Mouse (Mus musculus): Measurements from ENCODE around the gene Nudt22. TPM values are rescaled to one million over a fixed set of nuclear protein-coding genes. Genes with fewer than 3 reads are reported as not detected.
A peak's percentile ranks its signal among the peaks of the same experiment; 100 is the strongest.

The Nudt22 gene
- polyA plus RNA-seq, 1 experiment, result 18.2 TPM

DNA sequence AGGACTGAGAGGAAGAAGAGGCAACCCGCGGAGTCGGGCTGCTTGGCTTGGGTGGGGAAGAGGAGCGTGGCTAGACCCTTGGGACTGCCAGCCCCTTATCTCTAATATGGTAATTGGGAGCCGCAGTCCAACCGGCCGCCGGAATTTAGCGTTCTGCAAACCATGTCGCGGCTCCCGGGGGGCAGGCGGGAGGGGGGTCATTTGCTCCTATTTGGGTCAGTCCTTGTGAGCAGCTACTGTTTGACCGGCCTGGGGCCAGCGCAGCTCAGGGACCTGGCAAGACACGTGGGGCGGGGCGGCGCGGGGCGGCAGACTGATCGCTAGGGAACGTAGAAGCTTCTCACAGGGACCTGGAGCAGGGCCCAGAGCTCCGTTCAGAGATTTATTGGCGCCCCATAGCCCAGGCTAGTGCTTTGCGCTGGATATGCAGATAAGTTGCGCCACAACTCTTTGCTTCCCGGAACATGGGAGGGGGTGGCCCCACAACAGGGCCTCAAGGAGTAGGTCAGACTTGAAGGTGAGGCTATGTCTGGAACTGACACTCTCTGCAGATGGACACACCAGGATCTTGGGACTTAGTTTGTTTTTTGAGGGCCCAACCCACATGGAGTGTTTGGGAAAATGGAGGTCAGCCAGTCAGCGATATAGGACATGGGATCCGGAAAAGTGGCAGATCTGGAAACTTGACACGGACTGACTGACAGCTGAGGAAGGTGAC, 43.8 kb downstream of the Nudt22 start:
- peak overlapping the region; percentile 46 for H3K4me3 ChIP-seq (ENCODE audit: insufficient read depth, poor library complexity, severe bottlenecking)
- peaks cover 30% of the 10 kb centered on the region for H3K36me3 ChIP-seq (ENCODE audit: control insufficient read depth, insufficient read depth)
- TF ChIP-seq MYOD1 (IDR thresholded peaks at IDR 0.05; ENCODE audit: control insufficient read depth, insufficient read length, low read depth) (no peak), CEBPB (IDR thresholded peaks at IDR 0.05; ENCODE audit: low read depth) (peak; percentile 3)
- H3ac ChIP-seq (ENCODE audit: control insufficient read depth, insufficient read length, low read depth), result peak overlapping the region; percentile 52
- H3K79me2 ChIP-seq (ENCODE audit: control insufficient read depth, insufficient read depth), result no peaks in the 10 kb centered on the region
- H3K27me3 ChIP-seq (ENCODE audit: control insufficient read depth, insufficient read depth, insufficient read length), result no peaks in the 10 kb centered on the region
- H3K79me3 ChIP-seq (ENCODE audit: low read depth), result no peaks in the 10 kb centered on the region

DNA sequence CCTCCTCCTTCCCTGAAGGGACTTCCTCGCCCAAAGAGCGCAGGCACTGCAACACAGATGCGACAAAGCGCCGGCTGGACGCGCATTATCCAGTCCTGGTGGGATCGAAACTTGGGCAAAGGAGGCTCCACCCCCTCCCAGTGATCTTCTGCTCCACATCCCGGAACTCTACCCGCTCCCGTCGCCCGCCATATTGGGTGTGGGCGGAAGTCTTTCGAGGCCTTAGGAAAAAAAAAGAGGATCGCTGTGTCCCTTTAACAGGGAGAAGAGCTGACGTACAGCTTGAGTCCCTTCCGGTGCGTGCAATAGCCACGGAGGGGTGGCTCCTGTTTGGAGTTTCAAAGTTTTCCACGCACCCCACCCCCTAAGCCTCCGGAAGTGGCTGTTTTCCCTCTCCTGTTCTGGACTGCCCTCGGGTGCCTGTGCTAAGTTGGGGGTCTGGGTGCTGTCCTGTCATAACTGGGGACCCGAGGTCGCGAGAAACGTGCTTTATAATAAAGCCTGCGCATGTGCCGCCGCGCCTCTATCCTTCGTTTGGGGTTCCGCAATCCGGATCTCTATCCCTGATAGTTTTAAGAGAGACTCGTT, 44.4 kb downstream of the Nudt22 start:
- Histone ChIP-seq H3K27me3 (ENCODE audit: control insufficient read depth, insufficient read depth, insufficient read length) (no peaks in the 10 kb centered on the region), H3ac (ENCODE audit: control insufficient read depth, insufficient read length, low read depth) (peak overlapping the region; percentile 92), H3K4me3 (ENCODE audit: insufficient read depth, poor library complexity, severe bottlenecking) (peak overlapping the region; percentile 46), H3K79me2 (ENCODE audit: control insufficient read depth, insufficient read depth) (no peaks in the 10 kb centered on the region), H3K36me3 (ENCODE audit: control insufficient read depth, insufficient read depth) (peaks cover 29% of the 10 kb centered on the region), H3K79me3 (ENCODE audit: low read depth) (no peaks in the 10 kb centered on the region)
- TF ChIP-seq CTCF (IDR thresholded peaks at IDR 0.05; ENCODE audit: control insufficient read depth, insufficient read depth, insufficient read length), result no peak
- peak; percentile 89 for TF ChIP-seq MAX (IDR thresholded peaks at IDR 0.05)

DNA sequence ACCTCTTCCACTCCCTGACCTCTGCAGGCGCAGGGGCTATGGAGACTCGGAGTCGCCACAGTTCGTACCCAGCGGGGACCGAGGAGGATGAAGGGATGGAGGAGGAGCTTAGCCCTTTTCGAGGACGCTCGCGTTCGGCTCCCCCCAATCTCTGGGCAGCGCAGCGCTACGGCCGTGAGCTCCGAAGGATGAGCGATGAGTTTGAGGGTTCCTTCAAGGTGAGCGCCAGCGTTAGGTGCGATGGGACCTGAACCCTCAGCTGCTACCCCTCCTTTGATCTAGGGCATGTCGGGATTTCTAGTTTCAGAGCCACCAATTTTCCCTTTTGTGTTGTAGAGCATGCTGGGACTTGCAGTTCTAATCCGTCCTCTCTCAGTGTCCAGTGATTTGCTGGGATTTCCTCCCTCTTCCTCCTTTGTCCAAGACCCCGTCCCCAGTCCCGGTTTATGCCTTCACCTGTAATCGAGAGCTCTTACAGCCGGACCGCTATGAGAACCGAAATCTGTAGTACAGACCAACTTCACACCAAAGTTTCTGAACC, 45.2 kb downstream of the Nudt22 start:
- Histone ChIP-seq H3K4me3 (ENCODE audit: insufficient read depth, poor library complexity, severe bottlenecking) (peak overlapping the region; percentile 46), H3K79me3 (ENCODE audit: low read depth) (no peaks in the 10 kb centered on the region), H3K27me3 (ENCODE audit: control insufficient read depth, insufficient read depth, insufficient read length) (no peaks in the 10 kb centered on the region), H3K36me3 (ENCODE audit: control insufficient read depth, insufficient read depth) (peaks cover 29% of the 10 kb centered on the region), H3K79me2 (ENCODE audit: control insufficient read depth, insufficient read depth) (no peaks in the 10 kb centered on the region), H3ac (ENCODE audit: control insufficient read depth, insufficient read length, low read depth) (peak overlapping the region; percentile 92)
- TF ChIP-seq MYOD1 (IDR thresholded peaks at IDR 0.05; ENCODE audit: control insufficient read depth, insufficient read length, low read depth) (no peak), CTCF (IDR thresholded peaks at IDR 0.05; ENCODE audit: control insufficient read depth, insufficient read depth, insufficient read length) (no peak), CEBPB (IDR thresholded peaks at IDR 0.05; ENCODE audit: low read depth) (no peak), USF1 (IDR thresholded peaks at IDR 0.05; ENCODE audit: low read depth) (no peak), MYOG (IDR thresholded peaks at IDR 0.05; ENCODE audit: control insufficient read depth, extremely low read depth, insufficient read length) (no peak), MAX (IDR thresholded peaks at IDR 0.05) (no peak), FOSL1 (IDR thresholded peaks at IDR 0.05; ENCODE audit: insufficient read depth, low read length, poor library complexity, severe bottlenecking) (no peak)

DNA sequence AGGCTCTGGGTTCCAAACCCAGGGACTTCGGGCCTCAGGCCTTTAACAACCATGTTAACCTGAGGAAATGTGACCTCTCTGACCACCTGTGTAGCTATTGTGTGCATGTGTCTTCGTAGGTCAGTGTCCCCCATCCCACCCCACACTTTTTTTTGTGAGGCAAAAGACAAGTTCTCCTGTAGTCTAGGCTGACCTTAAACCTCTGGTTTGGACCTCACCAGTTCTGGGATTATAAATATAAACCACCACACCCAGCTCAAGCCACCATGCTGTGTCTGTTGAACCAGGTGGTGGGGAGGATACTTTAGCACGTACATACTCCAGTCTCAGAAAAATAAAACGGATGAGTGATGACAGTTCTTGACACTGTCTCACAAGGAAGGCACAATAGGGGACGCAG, 46.0 kb downstream of the Nudt22 start:
- H3K79me2 ChIP-seq (ENCODE audit: control insufficient read depth, insufficient read depth), result no peaks in the 10 kb centered on the region
- H3K27me3 ChIP-seq (ENCODE audit: control insufficient read depth, insufficient read depth, insufficient read length), result no peaks in the 10 kb centered on the region
- no peak overlapping the region for H3K4me3 ChIP-seq (ENCODE audit: insufficient read depth, poor library complexity, severe bottlenecking)
- H3K36me3 ChIP-seq (ENCODE audit: control insufficient read depth, insufficient read depth), result peaks cover 24% of the 10 kb centered on the region
- TF ChIP-seq MYOG (IDR thresholded peaks at IDR 0.05; ENCODE audit: control insufficient read depth, extremely low read depth, insufficient read length) (no peak), FOSL1 (IDR thresholded peaks at IDR 0.05; ENCODE audit: insufficient read depth, low read length, poor library complexity, severe bottlenecking) (no peak), CEBPB (IDR thresholded peaks at IDR 0.05; ENCODE audit: low read depth) (no peak), CTCF (IDR thresholded peaks at IDR 0.05; ENCODE audit: control insufficient read depth, insufficient read depth, insufficient read length) (no peak), MYOD1 (IDR thresholded peaks at IDR 0.05; ENCODE audit: control insufficient read depth, insufficient read length, low read depth) (no peak), USF1 (IDR thresholded peaks at IDR 0.05; ENCODE audit: low read depth) (no peak), MAX (IDR thresholded peaks at IDR 0.05) (no peak)
- no peaks in the 10 kb centered on the region for H3K79me3 ChIP-seq (ENCODE audit: low read depth)
- peak overlapping the region; percentile 39 for H3ac ChIP-seq (ENCODE audit: control insufficient read depth, insufficient read length, low read depth)

DNA sequence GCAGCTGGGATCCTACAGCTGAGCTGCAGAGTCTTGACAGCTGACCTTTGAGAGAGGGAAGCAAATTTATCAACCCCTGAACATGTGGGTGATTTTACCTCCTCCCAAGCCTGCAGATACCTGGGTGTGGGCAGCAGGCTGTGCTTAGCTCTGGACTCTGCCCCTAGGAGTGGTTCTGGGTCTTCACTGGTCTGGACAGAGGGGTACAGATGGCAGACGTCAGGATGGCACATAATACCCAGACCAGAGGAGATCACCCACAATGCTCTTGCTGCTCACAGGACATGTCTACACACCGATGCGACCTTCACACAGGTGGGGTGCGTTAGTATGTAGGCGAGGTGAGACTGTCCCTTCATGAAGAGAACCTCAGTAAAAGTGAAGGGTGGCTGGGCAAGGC, 46.4 kb downstream of the Nudt22 start:
- TF ChIP-seq FOSL1 (IDR thresholded peaks at IDR 0.05; ENCODE audit: insufficient read depth, low read length, poor library complexity, severe bottlenecking) (no peak), CTCF (IDR thresholded peaks at IDR 0.05; ENCODE audit: control insufficient read depth, insufficient read depth, insufficient read length) (no peak), USF1 (IDR thresholded peaks at IDR 0.05; ENCODE audit: low read depth) (no peak), CEBPB (IDR thresholded peaks at IDR 0.05; ENCODE audit: low read depth) (no peak), MYOG (IDR thresholded peaks at IDR 0.05; ENCODE audit: control insufficient read depth, extremely low read depth, insufficient read length) (no peak)
- H3ac ChIP-seq (ENCODE audit: control insufficient read depth, insufficient read length, low read depth), result no peak overlapping the region
- no peaks in the 10 kb centered on the region for H3K27me3 ChIP-seq (ENCODE audit: control insufficient read depth, insufficient read depth, insufficient read length)
- H3K79me3 ChIP-seq (ENCODE audit: low read depth), result no peaks in the 10 kb centered on the region
- no peak overlapping the region for H3K4me3 ChIP-seq (ENCODE audit: insufficient read depth, poor library complexity, severe bottlenecking)
- H3K79me2 ChIP-seq (ENCODE audit: control insufficient read depth, insufficient read depth), result no peaks in the 10 kb centered on the region
- H3K36me3 ChIP-seq (ENCODE audit: control insufficient read depth, insufficient read depth), result peaks cover 20% of the 10 kb centered on the region

GRCm38 (mm10) chr19:6948186-6948585, 47.7 kb downstream of the Nudt22 start:
- H3ac ChIP-seq (ENCODE audit: control insufficient read depth, insufficient read length, low read depth), result no peak overlapping the region
- H3K79me3 ChIP-seq (ENCODE audit: low read depth), result no peaks in the 10 kb centered on the region
- H3K27me3 ChIP-seq (ENCODE audit: control insufficient read depth, insufficient read depth, insufficient read length), result no peaks in the 10 kb centered on the region
- no peak overlapping the region for H3K4me3 ChIP-seq (ENCODE audit: insufficient read depth, poor library complexity, severe bottlenecking)
- peaks cover 7% of the 10 kb centered on the region for H3K36me3 ChIP-seq (ENCODE audit: control insufficient read depth, insufficient read depth)
- TF ChIP-seq MYOG (IDR thresholded peaks at IDR 0.05; ENCODE audit: control insufficient read depth, extremely low read depth, insufficient read length) (no peak), MAX (IDR thresholded peaks at IDR 0.05) (no peak), MYOD1 (IDR thresholded peaks at IDR 0.05; ENCODE audit: control insufficient read depth, insufficient read length, low read depth) (no peak), CTCF (IDR thresholded peaks at IDR 0.05; ENCODE audit: control insufficient read depth, insufficient read depth, insufficient read length) (no peak), FOSL1 (IDR thresholded peaks at IDR 0.05; ENCODE audit: insufficient read depth, low read length, poor library complexity, severe bottlenecking) (no peak), CEBPB (IDR thresholded peaks at IDR 0.05; ENCODE audit: low read depth) (no peak), USF1 (IDR thresholded peaks at IDR 0.05; ENCODE audit: low read depth) (no peak)
- peaks cover 10% of the 10 kb centered on the region for H3K79me2 ChIP-seq (ENCODE audit: control insufficient read depth, insufficient read depth)

Data from C2C12 (cell line).